Mouse (Mus musculus): Measurements from ENCODE around the gene Wnt3a. TPM values are rescaled to one million over a fixed set of nuclear protein-coding genes. Genes with fewer than 3 reads are reported as not detected.
"Not testable (repeated sequence)": the region's sequence is repeated elsewhere in the genome, so short reads cannot be mapped to it uniquely, and the experiment has no call there.

Gene Wnt3a
- polyA plus RNA-seq, 1 experiment from 2014 or later, result 11.8 TPM

GRCm38 (mm10) chr11:59224025-59224424 is 66.5 kb downstream of the Wnt3a start:
- WGBS, result 94% methylated on average over 3 of the region's 3 CpGs
- Histone ChIP-seq H3K4me3 (no peak overlapping the region), H3K4me1 (peaks cover 42% of the 10 kb centered on the region), H3K27ac (no peak overlapping the region), H3K36me3 (replicated peaks) (peaks cover 57% of the 10 kb centered on the region), H3K27me3 (ENCODE audit: poor library complexity, severe bottlenecking) (no peaks in the 10 kb centered on the region), H3K9me3 (no peaks in the 10 kb centered on the region)
- DNase-seq (ENCODE audit: extremely low spot score, low spot score), result no peak

- Histone ChIP-seq H3K36me3 (replicated peaks) (peaks cover 73% of the 10 kb centered on the region), H3K4me3 (no peak overlapping the region), H3K9me3 (no peaks in the 10 kb centered on the region), H3K27ac (no peak overlapping the region), H3K27me3 (ENCODE audit: poor library complexity, severe bottlenecking) (no peaks in the 10 kb centered on the region), H3K4me1 (peaks cover 39% of the 10 kb centered on the region)
- no peak for DNase-seq (ENCODE audit: extremely low spot score, low spot score)
- 89% methylated on average over 4 of the region's 4 CpGs for WGBS
Measured at GRCm38 (mm10) chr11:59222306-59222705, 68.2 kb downstream of the Wnt3a start.

- Histone ChIP-seq H3K27me3 (ENCODE audit: poor library complexity, severe bottlenecking) (no peaks in the 10 kb centered on the region), H3K36me3 (replicated peaks) (peaks cover 80% of the 10 kb centered on the region), H3K27ac (no peak overlapping the region), H3K4me1 (peaks cover 32% of the 10 kb centered on the region), H3K4me3 (no peak overlapping the region), H3K9me3 (no peaks in the 10 kb centered on the region)
- no peak for DNase-seq (ENCODE audit: extremely low spot score, low spot score)
Measured at GRCm38 (mm10) chr11:59221604-59222003, 68.9 kb downstream of the Wnt3a start.

GRCm38 (mm10) chr11:59219064-59219463 is 71.5 kb downstream of the Wnt3a start:
- peaks cover 96% of the 10 kb centered on the region for H3K36me3 ChIP-seq (replicated peaks)

GRCm38 (mm10) chr11:59218389-59218998 is 72.1 kb downstream of the Wnt3a start:
- no peaks in the 10 kb centered on the region for H3K9me3 ChIP-seq
- WGBS, result 85% methylated on average over 4 of the region's 4 CpGs
- H3K36me3 ChIP-seq (replicated peaks), result peaks cover 96% of the 10 kb centered on the region
- H3K4me1 ChIP-seq, result 0 out of 2 replicates have a peak, but pooled peaks cover 8% of the 10 kb centered on the region
- H3K27me3 ChIP-seq (ENCODE audit: poor library complexity, severe bottlenecking), result no peaks in the 10 kb centered on the region
- H3K4me3 ChIP-seq, result no peak overlapping the region
- no peak for DNase-seq (ENCODE audit: extremely low spot score, low spot score)
- no peak overlapping the region for H3K27ac ChIP-seq

More at GRCm38 (mm10) chr11:59219064-59219463, 71.5 kb downstream of the Wnt3a start:
- Histone ChIP-seq H3K4me3 (no peak overlapping the region), H3K27ac (no peak overlapping the region), H3K9me3 (no peaks in the 10 kb centered on the region), H3K4me1 (0 out of 2 replicates have a peak, but pooled peaks cover 13% of the 10 kb centered on the region), H3K27me3 (ENCODE audit: poor library complexity, severe bottlenecking) (no peaks in the 10 kb centered on the region)
- no peak for DNase-seq (ENCODE audit: extremely low spot score, low spot score)

GRCm38 (mm10) chr11:59216955-59217354 is 73.6 kb downstream of the Wnt3a start:
- Histone ChIP-seq H3K27me3 (ENCODE audit: poor library complexity, severe bottlenecking) (no peaks in the 10 kb centered on the region), H3K4me1 (0 out of 2 replicates have a peak, but pooled peaks cover 8% of the 10 kb centered on the region), H3K9me3 (no peaks in the 10 kb centered on the region), H3K36me3 (replicated peaks) (peaks cover 97% of the 10 kb centered on the region), H3K27ac (no peak overlapping the region), H3K4me3 (no peak overlapping the region)
- DNase-seq (ENCODE audit: extremely low spot score, low spot score), result no peak
- WGBS, result 91% methylated on average over 3 of the region's 3 CpGs

GRCm38 (mm10) chr11:59212892-59213494 is 77.6 kb downstream of the Wnt3a start:
- no peak for DNase-seq (ENCODE audit: extremely low spot score, low spot score)
- Histone ChIP-seq H3K4me1 (peaks cover 29% of the 10 kb centered on the region), H3K36me3 (replicated peaks) (peaks cover 90% of the 10 kb centered on the region), H3K4me3 (no peak overlapping the region), H3K9me3 (no peaks in the 10 kb centered on the region), H3K27me3 (ENCODE audit: poor library complexity, severe bottlenecking) (no peaks in the 10 kb centered on the region), H3K27ac (no peak overlapping the region)
- 93% methylated on average over 12 of the region's 12 CpGs for WGBS

GRCm38 (mm10) chr11:59212320-59212719 is 78.2 kb downstream of the Wnt3a start:
- 88% methylated on average over 12 of the region's 12 CpGs for WGBS
- H3K4me3 ChIP-seq; H3K9me3 ChIP-seq; DNase-seq (ENCODE audit: extremely low spot score, low spot score); H3K27ac ChIP-seq; H3K27me3 ChIP-seq (ENCODE audit: poor library complexity, severe bottlenecking): not testable (repeated sequence)
- Histone ChIP-seq H3K36me3 (replicated peaks) (peaks cover 84% of the 10 kb centered on the region), H3K4me1 (peaks cover 31% of the 10 kb centered on the region)

GRCm38 (mm10) chr11:59211561-59211960 is 79.0 kb downstream of the Wnt3a start:
- H3K4me1 ChIP-seq, result peaks cover 31% of the 10 kb centered on the region
- peaks cover 82% of the 10 kb centered on the region for H3K36me3 ChIP-seq (replicated peaks)
- not testable (repeated sequence) for DNase-seq (ENCODE audit: extremely low spot score, low spot score); H3K27me3 ChIP-seq (ENCODE audit: poor library complexity, severe bottlenecking); H3K9me3 ChIP-seq; H3K4me3 ChIP-seq; H3K27ac ChIP-seq
- 91% methylated on average over 9 of the region's 9 CpGs for WGBS

GRCm38 (mm10) chr11:59210020-59210419 is 80.5 kb downstream of the Wnt3a start:
- Histone ChIP-seq H3K4me1 (peaks cover 31% of the 10 kb centered on the region), H3K4me3 (no peak overlapping the region), H3K27me3 (ENCODE audit: poor library complexity, severe bottlenecking) (no peaks in the 10 kb centered on the region), H3K9me3 (no peaks in the 10 kb centered on the region), H3K27ac (no peak overlapping the region), H3K36me3 (replicated peaks) (peaks cover 82% of the 10 kb centered on the region)
- WGBS, result 91% methylated on average over 4 of the region's 4 CpGs
- no peak for DNase-seq (ENCODE audit: extremely low spot score, low spot score)

GRCm38 (mm10) chr11:59209580-59209979 is 81.0 kb downstream of the Wnt3a start:
- Histone ChIP-seq H3K27me3 (ENCODE audit: poor library complexity, severe bottlenecking) (no peaks in the 10 kb centered on the region), H3K36me3 (replicated peaks) (peaks cover 82% of the 10 kb centered on the region), H3K4me1 (peaks cover 31% of the 10 kb centered on the region), H3K9me3 (no peaks in the 10 kb centered on the region), H3K4me3 (peak overlapping the region; percentile 92), H3K27ac (no peak overlapping the region)
- WGBS, result 83% methylated on average over 5 of the region's 5 CpGs
- no peak for DNase-seq (ENCODE audit: extremely low spot score, low spot score)

GRCm38 (mm10) chr11:59209003-59209441 is 81.5 kb downstream of the Wnt3a start:
- H3K4me3 ChIP-seq, result peak overlapping the region; percentile 92
- H3K36me3 ChIP-seq (replicated peaks), result peaks cover 82% of the 10 kb centered on the region
- no peaks in the 10 kb centered on the region for H3K27me3 ChIP-seq (ENCODE audit: poor library complexity, severe bottlenecking)
- peaks cover 31% of the 10 kb centered on the region for H3K4me1 ChIP-seq
- peak; percentile 68 for DNase-seq (ENCODE audit: extremely low spot score, low spot score)
- peak overlapping the region; percentile 95 for H3K27ac ChIP-seq
- WGBS, result 16% methylated on average over 18 of the region's 18 CpGs
- no peaks in the 10 kb centered on the region for H3K9me3 ChIP-seq

- peaks cover 31% of the 10 kb centered on the region for H3K4me1 ChIP-seq
- no peaks in the 10 kb centered on the region for H3K27me3 ChIP-seq (ENCODE audit: poor library complexity, severe bottlenecking)
- no peaks in the 10 kb centered on the region for H3K9me3 ChIP-seq
- peak within 1 kb of the TSS; percentile 92 for H3K4me3 ChIP-seq
- peaks cover 76% of the 10 kb centered on the region for H3K36me3 ChIP-seq (replicated peaks)
- under 1% methylated on average over 67 of the region's 67 CpGs for WGBS
- H3K27ac ChIP-seq, result peak within 1 kb of the TSS; percentile 95
- peak; percentile 91 for DNase-seq (ENCODE audit: extremely low spot score, low spot score)
Measured at GRCm38 (mm10) chr11:59208153-59208831, 82.3 kb downstream of the Wnt3a start, which contains the start of gene 2310033P09Rik. Gene 2310033P09Rik (plus strand): TSS chr11:59208321.
